Mouse (Mus musculus) lung, adult 18-20 months (tissue): ENCODE measurements at regions not wholly inside any gene's neighbourhood (a gene's known extent, or its start where the extent isn't known, plus 50 kb on each side); places are given as distances from the start of the nearest gene placed in this dataset.
"Not testable (repeated sequence)": the region's sequence is repeated elsewhere in the genome, so short reads cannot be mapped to it uniquely, and the experiment has no call there.

Source experiments
- DNase-seq, 2 experiments: peaks; one replicate each; pipeline ENCODE4 v3.0.0; 2022; ENCODE audit warnings: mixed read lengths in 2 of 2

DNA sequence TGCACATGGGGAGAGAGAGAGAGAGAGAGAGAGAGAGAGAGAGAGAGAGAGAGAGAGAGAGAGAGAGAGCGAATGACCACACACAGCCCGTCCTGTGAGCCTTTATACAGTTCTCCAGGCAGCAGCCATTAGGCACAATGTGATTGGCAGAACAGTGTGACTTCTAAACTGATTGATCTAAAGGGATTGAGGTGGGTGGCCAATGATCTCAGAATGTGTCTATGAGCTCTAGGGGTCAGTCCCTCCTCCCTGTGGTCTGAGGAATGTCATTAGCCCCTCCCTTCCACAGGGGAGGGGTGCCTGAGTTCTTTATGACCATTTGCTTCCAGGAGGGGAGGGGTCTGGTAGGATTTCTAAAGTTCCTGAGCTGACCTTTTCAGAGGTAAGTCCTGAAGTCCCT is 62.1 kb downstream of the Duxbl3 start:
- not testable (repeated sequence) for DNase-seq

DNA sequence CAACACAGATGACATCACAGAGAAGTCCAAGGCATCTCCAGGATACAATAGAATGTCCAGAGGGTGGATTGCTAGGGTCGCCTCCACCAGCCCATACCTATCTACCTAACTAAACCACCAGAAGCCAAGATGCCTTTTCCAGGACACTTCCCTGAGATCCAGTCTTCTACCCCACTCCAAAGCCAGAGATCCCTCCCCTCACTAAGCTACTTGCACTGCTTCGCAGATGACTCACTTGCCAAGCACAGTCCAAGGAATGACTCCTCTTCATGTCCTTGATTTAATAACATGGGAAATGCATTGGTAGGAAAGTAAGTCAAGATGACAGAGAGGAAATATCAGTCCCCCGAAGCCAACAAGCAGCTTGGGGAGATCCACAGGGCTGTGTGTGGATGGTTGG is 63.0 kb downstream of the Duxbl3 start:
- no peak for DNase-seq

DNA sequence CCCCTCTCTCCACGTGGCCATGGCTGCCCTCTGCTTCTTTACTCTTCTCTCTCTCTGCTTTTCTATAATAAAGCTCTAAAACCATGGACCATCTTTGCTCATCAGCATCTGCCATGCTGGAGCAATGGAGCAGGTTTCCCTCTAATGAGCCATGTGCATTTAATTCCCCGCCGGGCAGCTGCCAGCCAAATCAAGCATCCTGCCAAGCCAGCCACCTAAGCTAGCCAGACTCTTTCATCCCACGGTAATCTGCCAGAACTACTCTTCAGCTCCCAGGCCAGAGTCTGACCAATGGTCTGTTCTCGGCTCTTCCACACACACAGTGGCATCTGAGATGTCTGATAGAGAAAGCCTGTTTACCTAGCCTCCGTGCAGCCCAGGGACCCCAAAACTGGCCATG is 70.8 kb downstream of the Duxbl3 start:
- DNase-seq: no peak

DNA sequence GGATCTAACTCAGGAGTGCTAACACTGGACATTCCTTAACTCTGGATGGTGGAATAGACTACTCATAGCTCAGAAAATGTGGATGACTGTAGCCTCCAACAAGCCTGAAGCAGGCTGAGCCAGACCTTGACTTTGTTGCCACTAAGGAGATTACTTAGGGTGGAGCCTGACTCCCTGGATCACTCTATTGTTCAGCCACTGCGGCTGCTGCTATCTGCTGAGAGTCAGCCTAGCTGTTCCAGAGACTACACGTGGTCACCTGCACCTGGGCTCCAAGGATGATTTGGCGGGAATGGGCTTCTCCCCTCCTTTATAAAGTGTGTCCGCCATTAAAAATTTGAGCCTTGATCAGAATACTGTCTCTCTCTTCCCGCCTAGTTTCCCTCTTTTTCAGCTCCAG is 83.3 kb downstream of the Duxbl3 start:
- DNase-seq: no peak

DNA sequence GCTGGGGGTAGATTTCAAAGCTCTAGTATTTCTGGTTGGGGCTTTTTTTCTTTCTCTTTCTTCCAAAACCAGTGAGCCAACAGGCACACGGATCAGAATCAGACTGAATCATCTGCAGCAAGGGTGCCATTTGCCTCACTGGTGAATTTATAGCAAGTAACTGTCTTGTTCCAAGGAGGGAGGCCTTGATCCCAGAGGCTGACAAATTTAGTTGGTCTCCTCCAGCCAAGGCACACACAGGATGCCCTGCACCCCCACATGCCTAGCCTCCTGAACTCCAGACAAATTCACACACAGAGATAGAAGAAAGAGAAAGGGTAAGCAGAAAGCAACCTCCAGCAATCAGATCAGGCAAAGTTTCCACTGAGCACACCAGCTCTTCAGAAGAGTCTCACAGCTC is 87.5 kb downstream of the Duxbl3 start:
- DNase-seq: no peak

DNA sequence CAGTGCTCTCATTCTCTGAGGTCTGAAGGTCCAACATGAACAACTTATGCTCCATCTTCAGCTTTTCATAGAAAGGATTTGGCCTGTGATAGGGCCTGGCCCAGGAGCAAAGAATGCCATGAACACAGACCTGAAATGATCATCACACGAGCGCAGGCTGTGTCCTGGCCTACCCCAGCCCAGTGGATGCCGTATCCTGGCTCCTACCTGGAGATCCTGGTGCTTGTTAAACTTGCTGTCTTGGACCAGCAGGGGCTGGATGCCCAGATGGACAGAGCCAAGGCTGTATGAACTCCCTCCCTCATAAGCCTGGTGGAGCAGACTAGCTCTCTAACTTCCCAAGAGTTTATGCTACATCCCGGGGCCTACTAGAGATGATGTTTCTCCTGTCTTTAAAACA is 89.5 kb downstream of the Duxbl3 start:
- DNase-seq: no peak

DNA sequence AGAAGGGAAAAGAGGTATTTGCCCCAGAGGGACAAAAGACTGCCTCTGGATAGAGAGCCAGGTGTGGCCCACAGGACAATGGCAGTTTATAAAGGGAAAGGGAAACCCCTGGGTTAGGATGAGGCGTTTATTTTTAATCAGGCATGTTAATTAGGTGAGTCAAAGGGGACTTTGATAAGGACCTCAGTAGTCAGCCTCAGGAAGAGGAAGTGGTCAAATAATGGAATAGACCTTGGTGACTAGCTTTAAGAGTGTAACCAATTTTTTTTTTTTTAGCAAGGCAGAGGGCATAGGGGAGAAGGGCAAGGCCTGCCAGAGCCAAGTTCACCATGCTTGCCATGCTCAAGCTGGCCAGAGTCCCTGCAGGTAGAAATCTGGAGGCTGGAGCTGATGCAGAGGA is 95.2 kb downstream of the Duxbl3 start:
- DNase-seq: no peak

DNA sequence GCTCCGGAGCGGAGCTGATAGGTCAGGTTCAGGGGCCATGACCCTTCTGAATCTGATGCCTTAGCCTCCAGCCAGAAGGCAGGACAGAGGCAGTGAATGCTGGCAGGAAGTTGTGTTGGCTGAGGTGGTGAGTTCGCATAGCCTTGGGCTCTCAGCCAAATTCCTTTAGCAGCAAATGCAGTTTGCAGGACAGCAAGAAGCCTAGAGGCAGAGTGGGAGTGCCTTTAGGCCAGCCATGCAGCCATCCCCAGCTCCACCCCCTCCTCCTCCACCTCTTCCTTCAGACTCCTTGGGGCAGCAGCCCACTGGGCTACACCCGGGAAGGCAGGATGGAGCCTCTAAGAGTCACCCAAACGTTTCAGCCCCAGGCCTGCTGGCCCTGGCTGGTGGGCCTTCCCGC is 99.5 kb downstream of the Duxbl3 start:
- peak in 1 of 2 experiments; percentile 6 for DNase-seq

DNA sequence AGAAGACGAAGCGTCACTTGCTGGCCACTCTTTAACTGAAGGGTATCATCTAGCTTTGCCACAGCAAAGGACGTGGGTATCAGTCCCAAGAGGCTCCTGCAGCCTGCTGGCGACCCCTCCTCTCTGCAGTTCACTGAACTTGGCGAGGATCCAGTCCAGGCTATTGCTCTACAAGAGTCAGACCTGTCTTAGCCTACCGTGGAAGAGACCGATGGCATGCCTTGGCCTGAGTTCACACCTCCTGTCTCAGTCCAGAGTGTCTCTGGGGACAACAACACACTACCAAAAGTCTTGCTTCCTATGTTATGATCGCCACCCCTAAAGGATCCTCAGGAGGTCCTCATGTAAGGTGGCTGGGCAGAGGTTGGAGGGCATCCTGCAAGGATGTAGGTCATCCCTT is 100.2 kb downstream of the Duxbl3 start:
- DNase-seq: no peak

DNA sequence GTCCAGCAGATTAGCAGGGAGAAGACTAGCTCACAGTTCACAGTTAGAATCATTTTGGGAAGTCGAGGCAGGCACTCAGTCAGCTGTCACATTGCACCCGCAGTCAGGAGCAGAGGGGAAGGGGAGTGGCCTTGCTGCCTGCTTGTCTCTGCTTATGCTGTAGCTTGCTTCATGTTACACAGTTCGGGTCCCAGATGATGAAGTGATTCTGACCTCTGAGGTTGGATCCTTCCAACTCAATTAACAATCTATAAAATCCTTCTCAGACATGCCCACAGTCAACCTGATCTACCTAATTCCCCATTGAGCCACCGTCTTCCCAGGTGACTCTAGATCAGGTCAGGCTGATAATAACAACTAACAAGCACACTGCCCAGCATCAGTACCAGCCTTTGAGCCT is 102.3 kb downstream of the Duxbl3 start:
- no peak for DNase-seq

DNA sequence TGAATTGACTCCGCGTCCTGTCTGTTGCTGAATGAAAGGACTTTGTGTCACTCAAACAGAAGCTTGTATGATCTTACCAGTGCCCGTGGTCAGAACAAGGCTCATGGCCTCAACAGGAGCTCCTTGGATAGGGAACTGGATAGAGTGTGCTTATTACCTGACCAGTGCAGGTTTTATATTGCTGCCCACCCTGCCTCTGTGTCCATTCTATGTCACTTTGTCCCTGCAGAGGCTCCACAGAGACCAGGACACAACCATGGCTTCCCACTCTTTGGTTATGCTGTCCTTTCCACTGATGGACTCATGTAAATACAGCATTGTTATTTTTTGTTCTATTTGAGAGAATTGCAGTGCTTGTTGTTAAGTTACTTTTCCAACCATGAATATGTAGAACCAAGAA is 103.4 kb downstream of the Duxbl3 start:
- no peak for DNase-seq
